Mouse (Mus musculus) frontal cortex, postnatal 36 days (tissue): Measurements from ENCODE around the gene Gm10721.
A peak's percentile ranks its signal among the peaks of the same experiment; 100 is the strongest.
"Not testable (repeated sequence)": the region's sequence is repeated elsewhere in the genome, so short reads cannot be mapped to it uniquely, and the experiment has no call there.

ENCODE experiments used
- DNase-seq, 2 experiments: peaks; one replicate each; pipeline ENCODE4 v3.0.0; 2022; ENCODE audit warnings: low spot score in 2 of 2

The Gm10721 gene

GRCm38 (mm10) chr9:3012733-3013279, at the start of gene Gm10721:
Gm10721 (plus strand) TSS chr9:3013140.
- DNase-seq = not testable (repeated sequence)

GRCm38 (mm10) chr9:3000445-3000972, 12.4 kb upstream of the Gm10721 start, which contains the start of gene Gm10722:
Gm10722 (plus strand) TSS chr9:3000922.
- DNase-seq = peak; percentile 9 to 18

GRCm38 (mm10) chr9:3001006-3001405, 11.9 kb upstream of the Gm10721 start:
- peak in 1 of 2 experiments; percentile 12 for DNase-seq

GRCm38 (mm10) chr9:3001948-3002659, 10.8 kb upstream of the Gm10721 start:
- peak; percentile 87 to 99 for DNase-seq

GRCm38 (mm10) chr9:3002794-3003396, 10.0 kb upstream of the Gm10721 start, which contains the start of gene Gm11168:
Gm11168 (plus strand) TSS chr9:3003346.
- not testable (repeated sequence) for DNase-seq

- DNase-seq = not testable (repeated sequence)
Observed at GRCm38 (mm10) chr9:3006179-3006578, 6.8 kb upstream of the Gm10721 start.

GRCm38 (mm10) chr9:3006636-3007035, 6.3 kb upstream of the Gm10721 start:
- peak; percentile 98 to 99 for DNase-seq

- not testable (repeated sequence) for DNase-seq
Observed at GRCm38 (mm10) chr9:3007272-3007671, 5.7 kb upstream of the Gm10721 start.

GRCm38 (mm10) chr9:3009331-3009730, 3.6 kb upstream of the Gm10721 start:
- not testable (repeated sequence) for DNase-seq

GRCm38 (mm10) chr9:3012054-3012621, 802 bp upstream of the Gm10721 start:
- DNase-seq = not testable (repeated sequence)

GRCm38 (mm10) chr9:3015354-3015753, 2.4 kb downstream of the Gm10721 start, which contains the start of gene Gm10720:
Gm10720 (plus strand) TSS chr9:3015654.
- DNase-seq = not testable (repeated sequence)

- DNase-seq = not testable (repeated sequence)
Observed at GRCm38 (mm10) chr9:3015896-3016295, 3.0 kb downstream of the Gm10721 start.

GRCm38 (mm10) chr9:3017108-3017507, 4.2 kb downstream of the Gm10721 start, which contains the start of gene Gm10719:
Gm10719 (plus strand) TSS chr9:3017408.
- not testable (repeated sequence) for DNase-seq

GRCm38 (mm10) chr9:3018944-3019343, 6.0 kb downstream of the Gm10721 start:
- peak in 1 of 2 experiments; percentile 5 for DNase-seq

GRCm38 (mm10) chr9:3019835-3020727, 7.1 kb downstream of the Gm10721 start:
- DNase-seq = peak; percentile 3 to 36

GRCm38 (mm10) chr9:3022316-3023008, 9.5 kb downstream of the Gm10721 start:
- DNase-seq = peak; percentile 48 to 60

GRCm38 (mm10) chr9:3023312-3023984, 10.5 kb downstream of the Gm10721 start, which contains the start of gene Gm10718:
Gm10718 (plus strand) TSS chr9:3023547.
- peak; percentile 15 to 57 for DNase-seq

GRCm38 (mm10) chr9:3023985-3024648, 11.2 kb downstream of the Gm10721 start:
- peak; percentile 100 for DNase-seq

GRCm38 (mm10) chr9:3024912-3025467, 12.1 kb downstream of the Gm10721 start, which contains the start of gene Gm10717:
Gm10717 (plus strand) TSS chr9:3025417.
- peak in 1 of 2 experiments; percentile 29 for DNase-seq
